Mouse (Mus musculus) kidney, postnatal 10 days (tissue): ENCODE measurements at regions not wholly inside any gene's neighbourhood (a gene's known extent, or its start where the extent isn't known, plus 50 kb on each side); places are given as distances from the start of the nearest gene placed in this dataset.

ENCODE experiments used
- DNase-seq: peaks from one replicate; pipeline ENCODE4 v3.0.0; 2021; ENCODE audit warnings: mixed read lengths

DNA sequence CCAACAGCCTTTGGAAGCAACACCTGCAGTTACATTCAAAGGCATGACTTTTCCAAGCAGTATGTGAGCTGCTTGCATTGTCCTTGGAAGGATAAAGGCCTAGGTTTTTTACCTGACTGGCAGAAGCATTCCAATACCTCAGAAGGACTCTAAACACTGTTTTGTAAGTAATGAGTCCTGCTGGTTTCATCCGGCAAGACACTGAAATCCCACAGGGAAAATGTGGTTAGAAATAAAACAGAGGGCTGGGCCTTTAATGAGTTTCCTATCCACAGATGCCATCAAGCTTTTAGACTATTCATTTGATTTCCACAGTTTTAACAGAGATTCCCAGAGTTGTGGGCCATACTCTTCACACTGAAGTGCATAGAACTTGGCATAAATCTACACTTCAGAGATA is 461.6 kb downstream of the Prkd1 start:
- DNase-seq = no peak

DNA sequence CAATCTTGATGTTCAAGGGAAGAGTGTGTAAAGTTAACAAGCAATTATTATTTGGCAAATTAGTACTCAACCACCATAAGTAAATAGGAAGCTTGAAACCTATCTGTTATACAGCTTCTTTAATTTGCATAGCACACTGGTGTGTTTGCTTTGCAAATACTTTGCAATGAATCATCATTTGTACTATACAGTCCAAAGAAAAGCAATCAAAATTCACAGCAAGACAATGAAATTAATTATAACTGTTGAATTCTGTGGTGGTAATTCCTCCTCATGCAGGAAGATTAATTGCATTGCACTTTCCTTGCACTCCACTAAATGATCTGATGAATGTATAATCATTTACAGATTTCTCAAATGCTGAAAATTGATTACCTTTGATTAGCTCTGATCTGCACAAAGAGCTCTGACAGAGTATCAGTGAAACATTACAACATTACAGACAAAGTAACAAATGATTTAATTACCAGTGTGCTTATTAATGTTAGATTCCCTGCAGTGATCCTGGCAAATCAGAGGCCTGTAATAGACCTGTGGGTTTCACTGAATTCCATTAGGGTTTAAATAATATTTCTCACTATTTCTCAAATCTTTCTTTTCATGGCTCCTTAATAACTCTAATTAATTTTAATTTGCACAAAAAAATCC is 457.9 kb downstream of the Prkd1 start:
- no peak for DNase-seq

DNA sequence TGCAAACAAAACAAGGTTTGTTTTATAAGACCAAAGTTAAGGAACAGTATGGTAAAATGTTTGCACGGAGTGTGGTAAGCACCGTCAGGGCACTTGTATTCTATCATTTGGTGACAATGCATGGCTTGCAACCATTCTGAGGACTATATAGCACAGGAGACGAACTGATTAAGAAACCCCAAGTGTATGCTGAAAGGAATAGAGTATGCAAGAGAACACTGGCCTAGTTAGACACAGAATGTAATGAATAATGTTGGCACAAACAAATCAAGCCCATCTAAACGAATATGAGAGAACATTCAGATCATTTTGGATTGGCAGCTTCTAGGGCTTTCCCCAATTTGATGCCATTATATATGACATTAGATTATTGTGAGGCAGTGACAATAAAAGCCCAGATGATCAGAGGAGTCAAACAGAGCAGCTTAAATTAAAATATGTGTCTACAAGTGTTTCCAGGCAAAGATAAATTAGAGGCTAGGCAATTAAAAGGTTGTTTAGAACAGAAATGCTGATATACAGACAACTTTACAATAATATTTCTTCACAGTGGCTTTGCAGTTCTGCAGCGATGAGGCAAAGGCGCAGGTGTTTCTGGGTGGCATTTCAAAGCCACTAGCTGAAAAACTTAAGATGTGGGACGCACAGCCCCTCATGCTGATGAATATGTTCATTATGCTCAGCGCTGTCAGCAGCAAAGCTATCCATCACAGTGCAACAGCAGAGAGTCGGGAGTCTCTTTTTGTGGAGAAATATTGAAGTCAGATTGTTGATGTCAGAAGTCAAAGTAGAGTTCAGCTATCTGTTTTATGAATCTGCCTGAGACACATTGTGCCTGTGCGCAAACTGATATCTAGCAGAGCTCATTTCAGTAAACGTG is 456.9 kb downstream of the Prkd1 start:
- no peak for DNase-seq

DNA sequence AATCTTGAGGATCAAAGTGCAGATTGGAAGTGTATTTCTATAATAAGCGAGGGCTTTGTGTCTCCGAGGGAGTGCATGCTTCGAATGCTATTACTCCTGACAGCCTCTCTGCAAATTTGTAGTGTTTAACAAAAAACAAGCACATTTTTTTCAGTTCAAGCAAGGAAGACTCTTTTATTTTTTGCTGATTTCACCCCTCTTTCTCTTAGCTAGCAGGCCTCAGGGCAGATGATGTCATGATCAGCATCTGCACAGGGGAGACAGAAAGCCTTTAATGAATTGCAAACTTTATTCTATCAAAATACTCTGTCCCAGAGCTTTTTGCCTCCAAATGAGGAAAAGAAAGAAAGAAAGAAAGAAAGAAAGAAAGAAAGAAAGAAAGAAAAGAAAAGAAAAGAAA is 455.4 kb downstream of the Prkd1 start:
- no peak for DNase-seq

DNA sequence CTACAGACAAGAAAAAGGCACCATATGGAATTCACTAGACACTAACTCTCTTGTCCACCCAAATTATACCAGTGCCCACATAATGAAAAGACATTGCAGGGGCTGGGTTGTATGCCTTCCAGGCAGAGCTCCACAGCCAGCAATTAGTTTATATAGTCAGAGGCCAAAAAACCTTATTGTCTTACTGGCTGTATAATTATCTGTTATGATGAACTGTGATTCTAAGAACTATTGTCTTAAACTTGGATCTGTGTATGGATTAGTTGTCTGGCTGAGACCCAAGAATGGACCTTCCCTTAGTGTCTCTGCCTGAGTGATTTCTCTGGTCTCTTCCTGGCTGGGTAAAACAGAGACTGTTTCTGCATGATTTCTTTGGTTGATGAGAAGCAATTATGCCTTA is 454.2 kb downstream of the Prkd1 start:
- DNase-seq = no peak

DNA sequence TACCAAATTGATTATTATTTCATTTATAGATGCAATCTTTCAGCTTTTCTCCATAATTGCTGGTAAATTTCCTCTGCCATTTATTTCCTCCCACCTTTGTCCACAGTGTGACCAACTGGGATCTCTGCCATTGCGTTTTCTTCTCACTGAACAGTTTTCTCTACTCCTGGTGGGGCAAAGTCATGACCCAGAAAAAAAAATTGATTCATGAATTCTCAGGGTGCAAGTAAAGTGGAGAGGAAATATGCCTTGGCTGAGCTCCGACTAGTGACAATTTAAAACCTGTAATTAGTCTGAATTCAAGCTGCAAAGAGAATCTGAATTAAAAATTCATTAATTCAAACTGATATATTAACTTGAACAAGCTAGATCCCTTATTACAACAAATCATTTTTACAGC is 452.6 kb downstream of the Prkd1 start:
- no peak for DNase-seq

DNA sequence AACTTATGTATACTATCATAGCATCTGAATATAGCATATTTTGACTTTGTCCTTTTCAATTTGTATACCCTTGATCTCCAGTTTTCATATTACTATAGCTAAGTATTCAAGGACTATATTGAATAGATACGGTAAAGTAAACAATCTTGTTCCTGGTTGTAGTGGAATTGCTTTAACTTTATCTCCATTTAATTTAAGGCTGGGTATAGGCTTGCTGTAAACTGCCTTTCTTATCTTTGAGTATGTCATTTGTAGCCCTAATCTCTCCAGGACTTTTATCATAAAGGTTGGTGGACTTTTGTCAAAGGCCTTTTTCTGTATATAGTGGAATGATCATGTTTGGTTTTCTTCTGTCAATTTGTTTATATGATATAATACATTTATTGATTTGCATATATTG is 407.8 kb downstream of the Prkd1 start:
- no peak for DNase-seq

DNA sequence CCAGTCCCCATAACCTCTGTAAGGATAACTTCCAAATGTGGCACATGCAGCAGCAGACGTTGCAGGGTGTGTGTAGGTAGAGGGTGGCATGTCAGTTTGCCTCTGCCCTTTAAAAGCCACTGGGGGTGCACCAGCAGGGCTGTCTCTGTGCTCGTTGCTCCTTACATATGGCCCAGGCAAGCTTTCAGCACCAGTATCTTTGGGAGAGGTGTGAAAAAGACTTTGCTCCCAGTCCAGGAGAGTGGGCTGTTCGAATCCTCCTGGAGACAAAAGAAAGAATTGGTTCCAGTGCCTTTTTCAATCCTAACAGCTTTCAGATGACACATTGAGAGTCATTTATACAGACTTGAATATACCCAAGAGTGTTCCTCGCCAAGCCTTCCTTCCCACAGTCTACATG is 390.0 kb downstream of the Prkd1 start:
- DNase-seq = no peak

DNA sequence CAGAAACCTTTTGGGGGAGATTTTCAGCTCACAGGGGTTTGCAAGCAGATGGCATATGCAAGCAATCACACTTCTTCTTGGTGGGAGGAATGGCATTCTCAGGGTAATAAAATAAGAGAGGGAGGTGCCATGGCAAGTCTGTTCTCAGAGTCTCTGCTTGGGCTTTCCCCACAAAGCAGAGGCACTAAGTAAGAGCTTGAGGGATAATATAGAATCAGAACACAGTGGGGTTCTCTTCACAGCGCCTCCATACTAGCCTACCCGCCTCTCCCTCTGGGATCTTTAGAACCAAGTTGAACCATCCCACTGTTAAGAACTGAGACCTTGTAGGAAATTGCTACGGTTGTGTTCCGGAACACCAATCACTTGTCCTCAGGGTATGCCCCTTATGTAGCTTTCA is 387.8 kb downstream of the Prkd1 start:
- DNase-seq = no peak

DNA sequence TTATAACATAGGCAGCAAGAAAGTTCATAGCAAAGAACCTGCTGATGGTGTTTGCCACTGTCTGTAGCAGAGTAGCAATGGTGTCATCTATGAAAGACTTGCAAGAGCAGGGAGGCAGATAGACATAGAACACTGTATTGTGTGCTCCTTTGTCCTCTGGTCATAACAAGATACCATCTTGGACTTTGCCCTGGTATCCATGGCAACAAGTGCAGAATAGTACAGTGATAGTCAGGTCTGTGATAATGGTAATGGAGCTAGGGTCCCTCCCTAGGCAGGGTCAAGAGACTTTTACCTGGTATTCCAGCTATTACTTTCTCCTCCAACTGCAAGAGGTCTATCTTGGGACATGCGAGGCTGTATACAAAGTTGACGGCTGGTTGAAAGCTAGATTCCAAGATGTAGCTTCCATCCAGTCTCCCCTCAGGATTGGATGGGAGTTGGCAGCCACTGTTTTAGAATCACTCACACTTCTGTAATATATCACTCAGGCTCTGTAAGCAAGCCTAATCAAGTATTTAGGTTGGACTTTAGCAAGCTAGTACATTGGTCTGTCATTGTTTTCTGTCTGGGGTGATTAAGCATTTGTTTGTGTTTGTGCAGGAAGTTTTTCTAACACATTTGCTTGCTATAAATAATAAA is 375.5 kb downstream of the Prkd1 start:
- no peak for DNase-seq

DNA sequence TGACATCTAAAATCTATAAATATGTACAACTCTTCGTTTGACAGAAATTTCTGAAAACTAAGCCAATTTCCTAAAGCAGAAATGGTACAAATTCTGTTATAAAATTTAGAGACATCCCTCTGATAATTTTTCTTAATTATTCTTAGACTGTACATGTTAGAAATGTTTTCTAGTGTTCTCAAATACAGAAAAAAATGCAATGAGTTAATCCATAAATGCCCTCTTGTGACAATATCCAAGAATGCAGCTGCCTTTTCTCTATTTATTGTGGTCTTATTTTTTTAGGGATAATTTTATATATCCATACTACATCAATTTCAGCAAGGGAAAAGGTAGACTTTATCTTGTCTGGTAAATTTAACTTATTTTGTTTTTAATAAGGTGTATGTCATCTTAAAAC is 367.3 kb downstream of the Prkd1 start:
- no peak for DNase-seq
